Mouse (Mus musculus): Measurements from ENCODE around the gene Il27ra.
"Not testable (repeated sequence)": the region's sequence is repeated elsewhere in the genome, so short reads cannot be mapped to it uniquely, and the experiment has no call there.

Il27ra gene

GRCm38 (mm10) chr8:84019738-84020137, 22.7 kb downstream of the Il27ra start:
- DNase-seq (ENCODE audit: low spot score), result no peak

- no peak for DNase-seq (ENCODE audit: low spot score)
Measured at GRCm38 (mm10) chr8:84015833-84016232, 26.6 kb downstream of the Il27ra start.

DNA sequence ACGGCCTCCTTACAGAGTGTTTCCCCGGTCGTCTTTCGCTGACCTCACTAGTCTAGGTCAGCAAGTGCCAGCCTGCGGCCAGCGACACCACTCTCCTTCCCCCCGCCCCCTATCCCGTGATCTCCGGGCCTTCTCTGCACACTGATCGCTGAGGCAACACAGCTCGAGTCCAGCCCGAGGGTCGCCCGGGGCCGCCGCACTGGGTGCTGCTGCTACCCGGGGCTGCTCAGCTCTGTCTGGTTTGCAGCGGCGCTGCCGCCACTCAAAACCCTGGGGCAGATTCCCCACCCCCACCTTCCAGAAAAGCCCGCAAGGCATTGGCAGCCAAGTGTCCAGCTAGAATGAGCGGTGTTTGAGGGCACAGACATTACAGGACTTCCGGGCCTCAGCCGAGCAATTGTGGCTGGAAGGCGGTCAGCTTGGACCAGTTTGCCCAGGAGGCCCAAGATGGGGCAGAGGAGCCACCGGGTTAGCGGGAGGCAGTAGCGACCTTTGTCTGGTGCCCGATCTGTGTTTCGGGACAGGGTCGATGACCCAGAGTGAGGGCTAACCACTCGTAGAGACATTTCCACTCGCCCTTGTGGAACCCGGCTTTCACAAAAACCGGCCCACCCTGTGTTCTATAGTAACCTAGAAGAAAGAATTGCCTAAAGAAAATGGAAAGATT, 29.8 kb downstream of the Il27ra start:
- no peak for DNase-seq (ENCODE audit: low spot score)

DNA sequence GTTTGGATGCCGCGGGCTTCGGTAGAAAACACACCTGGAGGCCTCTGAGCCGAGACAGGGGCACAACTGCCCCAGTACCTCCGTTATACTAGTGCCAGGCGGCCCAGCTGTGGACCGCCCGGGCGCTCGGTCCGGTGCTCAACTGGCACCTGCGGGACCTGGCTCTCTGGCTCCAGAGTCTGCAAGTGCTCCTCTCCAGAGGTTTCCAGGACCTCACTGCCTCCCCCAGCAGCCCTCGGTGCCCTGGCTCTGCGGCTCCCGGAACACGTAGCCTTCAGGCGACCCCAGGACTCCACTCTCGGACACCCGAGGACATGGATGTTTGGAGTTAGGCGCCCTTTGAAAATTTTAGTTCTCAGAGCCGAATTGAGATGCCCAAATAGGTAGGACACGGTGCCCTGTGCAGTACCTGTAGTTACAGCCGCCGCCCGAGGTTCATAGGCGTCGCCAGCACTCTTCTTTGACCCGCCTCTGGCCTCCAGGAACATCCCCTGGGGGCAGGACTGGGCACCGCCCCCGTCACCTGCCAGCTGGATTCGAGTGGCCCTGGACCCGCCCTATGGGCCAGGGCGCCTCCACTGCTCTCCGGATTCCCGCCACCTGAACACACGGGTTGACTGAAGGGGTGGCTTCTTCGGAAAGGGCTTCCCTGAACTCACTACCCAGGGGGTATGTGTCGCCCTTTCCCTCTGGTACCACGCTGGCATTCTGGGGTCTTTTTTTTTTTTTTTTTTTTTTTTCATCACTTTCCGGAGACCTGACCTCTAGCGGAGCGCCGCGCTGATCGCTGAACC, 30.5 kb downstream of the Il27ra start, which contains the start of gene 2210011C24Rik:
TSS of gene 2210011C24Rik (minus strand) at position 467 of the 794 bp plus-strand sequence.
- DNase-seq (ENCODE audit: low spot score), result no peak

GRCm38 (mm10) chr8:84010625-84011611, 31.5 kb downstream of the Il27ra start:
- no peak for DNase-seq (ENCODE audit: low spot score)

DNA sequence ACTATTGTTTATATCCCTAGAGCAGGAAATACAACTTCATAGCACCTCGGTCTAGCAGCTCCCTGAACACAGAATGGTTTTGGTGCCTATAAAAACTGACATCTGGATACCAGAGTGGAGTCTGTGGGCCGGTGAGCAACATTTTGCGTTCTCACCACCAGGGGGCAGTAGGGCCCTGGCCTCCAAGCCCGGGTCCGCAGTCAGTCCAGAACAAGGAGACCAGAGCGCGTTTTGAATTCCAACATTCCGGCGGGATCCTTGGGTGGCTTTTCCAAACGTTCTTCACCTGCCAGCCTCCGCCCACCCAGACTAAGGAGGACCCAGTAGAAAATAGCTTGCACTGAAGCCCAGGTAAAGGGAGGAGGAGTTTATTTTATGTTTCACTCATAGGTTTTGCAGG, 32.5 kb downstream of the Il27ra start:
- DNase-seq (ENCODE audit: low spot score), result peak; percentile 67

GRCm38 (mm10) chr8:84008362-84008761, 34.0 kb downstream of the Il27ra start:
- no peak for DNase-seq (ENCODE audit: low spot score)

DNA sequence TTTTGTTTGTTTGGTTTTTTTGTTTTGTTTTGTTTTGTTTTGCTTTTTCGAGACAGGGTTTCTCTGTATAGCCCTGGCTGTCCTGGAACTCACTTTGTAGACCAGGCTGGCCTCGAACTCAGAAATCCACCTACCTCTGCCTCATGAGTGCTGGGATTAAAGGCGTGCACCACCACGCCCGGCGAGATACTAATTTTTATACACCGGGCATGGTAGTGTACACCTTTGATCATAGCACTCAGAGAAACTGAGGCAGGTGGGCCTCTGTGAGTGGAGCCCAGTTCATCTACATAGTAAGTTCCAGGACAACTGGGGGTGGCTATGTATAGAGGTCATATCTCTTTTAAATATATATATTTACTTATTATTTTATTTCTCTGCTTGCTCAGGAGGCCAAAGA, 36.9 kb downstream of the Il27ra start:
- not testable (repeated sequence) for DNase-seq (ENCODE audit: low spot score)

GRCm38 (mm10) chr8:84004533-84005201, 37.7 kb downstream of the Il27ra start:
- DNase-seq (ENCODE audit: low spot score), result peak; percentile 67

DNA sequence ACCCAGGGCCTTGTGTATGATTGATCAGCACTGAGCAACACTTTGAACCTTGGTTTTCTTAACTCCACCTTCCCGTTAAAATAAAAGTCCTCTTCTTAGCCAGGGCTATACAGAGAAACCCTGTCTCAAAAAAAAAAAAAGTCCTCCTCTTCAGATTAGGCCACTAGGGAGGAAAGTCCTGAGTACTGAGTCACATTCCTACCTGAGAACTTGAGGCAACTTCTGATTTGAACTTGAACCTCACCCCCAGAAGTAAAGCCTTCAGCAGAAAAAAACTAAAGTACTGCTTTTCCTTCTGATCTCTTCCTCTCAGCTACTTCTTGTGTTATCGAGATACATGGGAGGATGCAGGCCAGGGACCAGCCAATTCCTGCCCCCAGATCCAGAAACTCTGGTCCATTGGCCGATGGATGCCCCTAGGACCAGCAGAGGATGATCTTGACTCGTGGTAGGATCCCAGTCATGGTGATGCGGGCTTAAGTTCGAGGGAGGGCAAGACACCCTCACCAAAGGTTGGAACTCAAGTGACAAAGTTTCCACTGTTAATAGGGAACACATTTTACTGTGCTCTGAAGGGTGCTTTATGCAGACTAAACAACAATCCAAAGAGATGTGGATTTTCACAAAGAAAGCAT, 38.7 kb downstream of the Il27ra start:
- DNase-seq (ENCODE audit: low spot score), result no peak

DNA sequence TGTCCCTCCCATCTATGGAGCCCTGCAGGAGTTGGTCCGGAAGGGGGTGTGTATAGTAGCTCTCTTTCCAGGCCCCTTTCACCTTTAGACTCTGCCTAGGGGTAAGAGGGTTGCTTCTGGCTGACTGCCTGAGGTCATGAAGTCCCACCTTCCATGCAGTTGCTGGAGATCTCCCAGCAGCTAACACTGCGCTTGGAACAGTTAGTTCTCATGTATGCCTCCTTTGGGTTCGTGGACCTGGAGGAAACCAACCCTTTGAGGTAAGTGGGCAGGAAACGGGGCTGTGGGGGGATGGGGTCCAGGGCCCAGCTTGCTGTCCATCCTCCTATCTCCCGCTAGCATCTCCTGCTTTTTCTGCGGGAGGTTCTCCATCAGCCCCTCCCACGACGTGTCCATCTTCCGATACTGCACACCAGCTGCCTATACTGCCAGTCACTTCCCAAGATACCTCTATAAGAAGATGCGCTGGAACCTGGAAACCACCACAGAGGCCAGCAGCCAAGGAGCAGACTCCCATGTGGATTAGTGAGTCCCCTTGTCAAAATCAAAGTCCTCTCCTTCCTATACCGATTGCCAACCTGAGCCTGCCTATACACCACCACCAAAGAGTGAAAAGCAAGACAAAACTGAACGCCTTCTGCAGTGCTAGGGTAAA, 39.3 kb downstream of the Il27ra start:
- no peak for DNase-seq (ENCODE audit: low spot score)

DNA sequence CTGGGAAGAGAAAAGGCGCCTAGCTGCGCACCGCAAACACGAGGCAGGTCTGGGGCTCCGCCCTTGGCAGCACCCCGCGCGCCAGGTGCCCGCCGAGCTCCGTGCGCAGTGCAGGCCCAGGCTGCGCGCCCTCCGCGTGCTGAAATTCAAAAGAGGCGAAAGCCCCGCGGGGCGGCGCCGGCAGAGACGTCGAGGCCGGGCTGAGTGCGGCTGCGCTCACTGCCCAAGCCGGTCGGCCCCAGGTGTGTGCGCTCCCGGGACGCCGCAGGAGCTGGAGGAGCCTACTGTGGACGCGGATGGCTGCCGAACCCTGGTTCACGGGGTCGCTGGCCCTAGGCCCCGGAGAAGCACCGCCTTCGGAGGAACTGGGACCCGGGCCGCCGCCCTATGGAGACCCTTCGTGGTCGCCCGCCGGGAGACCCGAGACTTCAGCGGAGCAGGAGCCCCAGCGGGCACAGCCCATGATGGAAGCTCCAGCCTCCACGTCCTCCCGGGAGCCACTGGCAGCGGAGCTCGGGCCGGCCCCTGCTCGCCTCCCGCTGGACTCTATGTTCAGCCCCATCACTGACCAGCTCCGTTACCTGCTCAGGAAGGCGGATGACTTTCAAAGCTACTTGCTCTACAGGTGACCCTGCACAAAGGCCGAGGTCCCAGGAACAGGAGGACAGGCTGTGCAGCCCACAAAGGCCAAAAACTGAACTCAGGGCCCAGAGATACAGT, 40.9 kb downstream of the Il27ra start, which contains the start of gene 1700067K01Rik:
TSS of gene 1700067K01Rik (plus strand) at position 222 of the 720 bp plus-strand sequence.
- DNase-seq (ENCODE audit: low spot score), result no peak

GRCm38 (mm10) chr8:83999825-84000224, 42.6 kb downstream of the Il27ra start:
- DNase-seq (ENCODE audit: low spot score), result no peak

- DNase-seq (ENCODE audit: low spot score), result no peak
Measured at GRCm38 (mm10) chr8:83999057-83999705, 43.2 kb downstream of the Il27ra start.

- no peak for DNase-seq (ENCODE audit: low spot score)
Measured at GRCm38 (mm10) chr8:83998231-83999056, 43.9 kb downstream of the Il27ra start.

- DNase-seq (ENCODE audit: low spot score), result no peak
Measured at GRCm38 (mm10) chr8:83997511-83998141, 44.8 kb downstream of the Il27ra start, which contains the start of gene Samd1. Gene Samd1, plus strand, starts transcription at chr8:83997672.

DNA sequence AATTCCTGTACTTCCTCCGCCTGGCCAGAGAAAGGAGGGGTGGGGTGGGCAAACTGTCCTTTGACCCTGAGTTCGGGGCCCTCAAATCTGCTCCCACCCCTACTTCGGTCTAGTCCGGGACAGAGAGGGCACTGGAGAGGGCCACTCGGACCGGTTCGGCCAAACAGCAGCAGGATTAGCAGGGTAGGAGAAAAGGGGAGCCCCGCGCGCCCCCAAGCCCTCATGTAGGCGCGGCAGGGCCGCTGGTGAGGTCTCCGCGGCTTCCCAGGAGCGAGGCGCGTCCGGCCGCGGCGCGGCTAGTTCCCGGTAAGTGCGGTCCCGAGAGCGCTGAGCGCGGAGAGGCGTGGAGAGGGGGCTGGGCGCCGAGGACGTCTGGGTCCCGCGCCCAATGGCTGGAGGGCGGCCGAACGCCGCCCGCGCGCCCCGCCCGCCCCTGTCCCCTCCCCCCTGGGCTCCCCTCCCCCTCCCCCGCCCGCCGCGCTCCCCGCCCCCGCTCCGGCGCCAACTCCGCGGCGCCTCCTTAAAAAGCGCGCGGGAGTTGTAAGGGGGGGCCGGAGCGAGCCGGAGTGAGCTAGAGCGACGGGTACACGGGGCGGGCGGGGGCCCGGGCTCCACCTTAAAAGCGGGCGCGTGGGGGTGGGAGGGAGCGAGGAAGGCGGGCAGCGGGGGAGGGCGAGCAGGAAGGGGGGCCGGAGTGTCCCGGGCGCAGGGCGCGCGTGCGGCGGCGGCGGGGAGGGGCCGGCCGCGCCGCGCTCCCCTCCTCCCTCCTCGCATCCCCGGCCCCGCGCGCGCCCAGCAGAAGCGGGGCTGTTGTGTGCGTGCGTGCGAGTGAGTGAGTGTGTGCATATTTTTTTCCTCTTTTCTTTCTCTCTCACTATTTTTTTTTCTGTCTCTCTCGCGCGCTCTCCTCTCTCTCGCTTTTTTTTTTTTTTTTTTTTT, 45.6 kb downstream of the Il27ra start:
- DNase-seq (ENCODE audit: low spot score), result peak; percentile 66

Measured in urinary bladder, postnatal 10 days (tissue).